Mouse (Mus musculus) CH12.LX (cell line): ENCODE measurements at regions not wholly inside any gene's neighbourhood (a gene's known extent, or its start where the extent isn't known, plus 50 kb on each side); places are given as distances from the start of the nearest gene placed in this dataset.

Experiments used
- DNase-seq: peaks from one replicate; pipeline ENCODE4 v3.0.0-alpha.2; 2013; ENCODE audit errors: extremely low read depth
- H3K27ac ChIP-seq: 2 replicates; pipeline ENCODE4 v1.5.1; 2012; ENCODE audit warnings: low read depth, mild to moderate bottlenecking, control low read depth, moderate library complexity; ENCODE audit not compliant: insufficient read depth
- H3K27me3 ChIP-seq: replicated peaks from 2 replicates; pipeline ENCODE3; 2012; ENCODE audit warnings: inconsistent platforms
- H3K36me3 ChIP-seq, 2 experiments: replicated peaks in 1 of 2; 2 replicates each; pipeline versions ENCODE3 to v1.6.1; 2012; ENCODE audit warnings: inconsistent platforms in 1 of 2, low read length in 1 of 2, mild to moderate bottlenecking in 1 of 2, mixed read lengths in 1 of 2, moderate library complexity in 1 of 2; ENCODE audit not compliant: control insufficient read depth in 1 of 2, insufficient read depth in 1 of 2
- H3K4me1 ChIP-seq, 2 experiments: 2 replicates each; pipeline ENCODE4 v1.6.1; 2012; ENCODE audit warnings: inconsistent platforms in 1 of 2, moderate library complexity in 1 of 2; ENCODE audit not compliant: insufficient read depth in 2 of 2, control insufficient read depth in 1 of 2
- H3K4me2 ChIP-seq: 2 replicates; pipeline ENCODE4 v1.6.1; 2012; ENCODE audit warnings: low read depth, mild to moderate bottlenecking, control low read depth; ENCODE audit not compliant: poor library complexity, insufficient read depth, severe bottlenecking
- H3K4me3 ChIP-seq, 3 experiments: fragments of 150-350 bp in 1 of 3; sonication (generic) in 1 of 3; replicated peaks in 1 of 3; 2 replicates each; pipeline versions ENCODE3 to v1.5.1; 2011 to 2012; ENCODE audit warnings: low read depth in 2 of 3, low read length in 2 of 3, mild to moderate bottlenecking in 2 of 3, moderate library complexity in 2 of 3, control low read depth in 1 of 3, improper control_type of control experiment in 1 of 3, inconsistent platforms in 1 of 3, mixed read lengths in 1 of 3; ENCODE audit not compliant: poor library complexity in 1 of 3
- H3K79me2 ChIP-seq: replicated peaks from 2 replicates; pipeline ENCODE4 v1.6.1; 2012; ENCODE audit warnings: mild to moderate bottlenecking, moderate library complexity; ENCODE audit not compliant: control insufficient read depth, poor library complexity, insufficient read depth, severe bottlenecking; ENCODE audit errors: extremely low read depth
- H3K9ac ChIP-seq: 2 replicates; pipeline ENCODE4 v1.6.1; 2012; ENCODE audit warnings: low read depth, mild to moderate bottlenecking, control low read depth, moderate library complexity; ENCODE audit not compliant: insufficient read depth
- H3K9me3 ChIP-seq: replicated peaks from 2 replicates; pipeline ENCODE3; 2012; ENCODE audit warnings: low read length, inconsistent platforms, mixed read lengths
- CTCF ChIP-seq, 2 experiments: IDR thresholded peaks in 1 of 2; conservative IDR thresholded peaks in 1 of 2; 2 replicates each; pipeline ENCODE4 v1.5.1; 2011 to 2012; ENCODE audit warnings: low read depth in 2 of 2, low read length in 2 of 2, improper control_type of control experiment in 1 of 2, inconsistent platforms in 1 of 2, mild to moderate bottlenecking in 1 of 2, moderate library complexity in 1 of 2
- ETS1 ChIP-seq: conservative IDR thresholded peaks from 2 replicates; pipeline ENCODE4 v1.6.1; 2012; ENCODE audit warnings: low read depth, mild to moderate bottlenecking, inconsistent platforms, low read length, improper control_type of control experiment, moderate library complexity
- GABPA ChIP-seq: IDR thresholded peaks from 2 replicates; pipeline ENCODE4 v1.6.1; 2012; ENCODE audit warnings: low read depth, low read length, improper control_type of control experiment, inconsistent platforms; ENCODE audit not compliant: insufficient replicate concordance
- KAT2A ChIP-seq: IDR thresholded peaks from 2 replicates; pipeline ENCODE4 v1.6.1; 2012; ENCODE audit warnings: low read length, improper control_type of control experiment, inconsistent platforms; ENCODE audit not compliant: insufficient replicate concordance
- MAX ChIP-seq: IDR thresholded peaks from 2 replicates; pipeline ENCODE4 v1.6.1; 2011; ENCODE audit warnings: low read length, improper control_type of control experiment
- MAZ ChIP-seq: IDR thresholded peaks from 2 replicates; pipeline ENCODE4 v1.6.1; 2012; ENCODE audit warnings: low read depth, mild to moderate bottlenecking, inconsistent platforms, low read length, improper control_type of control experiment, moderate library complexity
- MYC ChIP-seq: IDR thresholded peaks from 2 replicates; pipeline ENCODE4 v1.6.1; 2011; ENCODE audit warnings: low read depth, mild to moderate bottlenecking, improper control_type of control experiment, low read length
- NELFE ChIP-seq: IDR thresholded peaks from 2 replicates; pipeline ENCODE4 v1.6.1; 2011; ENCODE audit warnings: low read depth, low read length, improper control_type of control experiment
- POLR2A ChIP-seq: IDR thresholded peaks from 2 replicates; pipeline ENCODE4 v1.6.1; 2011; ENCODE audit warnings: low read depth, mild to moderate bottlenecking, improper control_type of control experiment, low read length
- RAD21 ChIP-seq: IDR thresholded peaks from 2 replicates; pipeline ENCODE4 v1.6.1; 2011; ENCODE audit warnings: low read depth, mild to moderate bottlenecking, low read length, improper control_type of control experiment, moderate library complexity
- USF1 ChIP-seq: IDR thresholded peaks from 2 replicates; pipeline ENCODE4 v1.6.1; 2014; ENCODE audit warnings: low read depth, mild to moderate bottlenecking, inconsistent platforms, low read length, improper control_type of control experiment
- USF2 ChIP-seq: conservative IDR thresholded peaks from 2 replicates; pipeline ENCODE4 v1.6.1; 2011; ENCODE audit warnings: low read depth, low read length, improper control_type of control experiment
- ZC3H11A ChIP-seq: IDR thresholded peaks from 2 replicates; pipeline ENCODE4 v1.6.1; 2012; ENCODE audit warnings: low read depth, mild to moderate bottlenecking, inconsistent platforms, low read length, improper control_type of control experiment
- ZKSCAN1 ChIP-seq: IDR thresholded peaks from 2 replicates; pipeline ENCODE4 v1.6.1; 2012; ENCODE audit warnings: low read depth, inconsistent platforms, low read length, improper control_type of control experiment, borderline replicate concordance
- ZNF384 ChIP-seq: IDR thresholded peaks from 2 replicates; pipeline ENCODE4 v1.6.1; 2012; ENCODE audit warnings: low read depth, low read length, improper control_type of control experiment, inconsistent platforms
- dilution Hi-C: fragments of 300-500 bp; cut with MboI; formaldehyde crosslinking; loops from 2 replicates; pipeline ENCODE4 v1.14.3; 2020; ENCODE audit warnings: low sequenced_read_pairs; ENCODE audit not compliant: extremely low pct_unique_long_range_greater_than_20kb, extremely low pct_ligation_motif_present
- in situ Hi-C: fragments of 300-500 bp; cut with MboI; formaldehyde crosslinking; loops from 3 replicates; pipeline ENCODE4 v1.14.3; 2019; ENCODE audit warnings: low sequenced_read_pairs, low pct_ligation_motif_present, low pct_unique_long_range_greater_than_20kb, mixed read lengths

GRCm38 (mm10) chr10:119024425-119024824 is 154.4 kb upstream of the Dyrk2 start:
- Histone ChIP-seq H3K9me3 (no peaks in the 10 kb centered on the region), H3K4me3 (no peak overlapping the region), H3K27ac (no peak overlapping the region), H3K4me1 (peaks cover 0 to 38% of the 10 kb centered on the region in 2 experiments; a peak in 2 of 4 replicates), H3K36me3 (no peaks in the 10 kb centered on the region), H3K9ac (no peak overlapping the region), H3K4me2 (no peak overlapping the region), H3K79me2 (no peaks in the 10 kb centered on the region), H3K27me3 (no peaks in the 10 kb centered on the region)
- in situ Hi-C loops, result no loop called here
- no peak for DNase-seq
- dilution Hi-C loops, result no loop called here
- TF ChIP-seq USF2 (no peak), USF1 (no peak), ETS1 (no peak), GABPA (no peak), CTCF (conservative IDR thresholded peaks at IDR 0.05 in 1 of 2, IDR thresholded peaks at IDR 0.05 in 1 of 2; ENCODE audit: low read depth in 2 of 2, low read length in 2 of 2) (no peak)

DNA sequence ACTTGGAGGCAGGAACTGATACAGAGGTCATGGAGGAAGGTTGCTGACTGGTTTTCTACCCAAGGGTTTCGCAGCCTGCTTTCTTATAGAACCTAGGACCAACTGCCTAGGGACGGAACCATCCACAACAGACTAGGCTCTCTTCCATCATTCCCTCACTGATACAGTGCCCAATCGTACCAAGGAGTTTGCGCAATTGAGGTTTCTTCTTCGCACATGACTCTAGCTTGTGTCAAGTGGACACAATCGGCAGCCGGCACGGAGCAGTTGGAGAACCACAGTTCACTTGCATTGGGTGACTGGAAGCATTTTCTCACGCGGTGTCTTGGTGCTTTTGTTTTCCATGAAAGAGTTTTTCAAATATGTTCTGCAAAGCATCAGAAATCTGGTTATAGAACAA is 149.1 kb upstream of the Dyrk2 start:
- TF ChIP-seq MAZ (no peak), POLR2A (no peak)
- no peaks in the 10 kb centered on the region for H3K27me3 ChIP-seq
- no peaks in the 10 kb centered on the region for H3K36me3 ChIP-seq
- no peaks in the 10 kb centered on the region for H3K9me3 ChIP-seq
- H3K4me3 ChIP-seq, result no peak overlapping the region
- dilution Hi-C loops (no loop called here), in situ Hi-C loops (no loop called here)
- H3K79me2 ChIP-seq, result no peaks in the 10 kb centered on the region
- H3K27ac ChIP-seq, result no peak overlapping the region
- H3K9ac ChIP-seq, result no peak overlapping the region
- H3K4me1 ChIP-seq, result no peaks in the 10 kb centered on the region
- no peak for DNase-seq
- H3K4me2 ChIP-seq, result no peak overlapping the region

DNA sequence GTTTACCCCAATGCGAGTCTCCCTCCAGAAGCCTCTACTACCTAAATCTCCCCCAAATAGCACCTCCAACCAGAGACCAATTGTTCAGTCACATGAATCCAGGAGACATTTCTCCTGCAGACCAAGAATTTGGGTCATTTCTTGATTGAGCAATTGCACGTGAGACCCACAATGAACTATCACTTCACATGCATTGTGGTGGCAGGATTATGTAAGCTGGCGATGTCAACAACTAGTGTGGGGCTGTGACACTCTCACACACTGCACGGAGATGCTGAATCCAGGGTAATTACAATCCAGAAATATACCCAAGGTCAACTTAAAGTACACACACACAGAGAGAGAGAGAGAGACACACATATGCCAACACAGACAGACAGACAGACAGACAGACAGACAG is 148.5 kb upstream of the Dyrk2 start:
- Histone ChIP-seq H3K4me1 (no peaks in the 10 kb centered on the region), H3K4me3 (no peak overlapping the region), H3K9ac (no peak overlapping the region), H3K27ac (no peak overlapping the region), H3K4me2 (no peak overlapping the region), H3K36me3 (no peaks in the 10 kb centered on the region), H3K79me2 (no peaks in the 10 kb centered on the region), H3K9me3 (no peaks in the 10 kb centered on the region), H3K27me3 (no peaks in the 10 kb centered on the region)
- no peak for DNase-seq
- dilution Hi-C loops (no loop called here), in situ Hi-C loops (no loop called here)
- TF ChIP-seq GABPA (no peak), NELFE (no peak)

DNA sequence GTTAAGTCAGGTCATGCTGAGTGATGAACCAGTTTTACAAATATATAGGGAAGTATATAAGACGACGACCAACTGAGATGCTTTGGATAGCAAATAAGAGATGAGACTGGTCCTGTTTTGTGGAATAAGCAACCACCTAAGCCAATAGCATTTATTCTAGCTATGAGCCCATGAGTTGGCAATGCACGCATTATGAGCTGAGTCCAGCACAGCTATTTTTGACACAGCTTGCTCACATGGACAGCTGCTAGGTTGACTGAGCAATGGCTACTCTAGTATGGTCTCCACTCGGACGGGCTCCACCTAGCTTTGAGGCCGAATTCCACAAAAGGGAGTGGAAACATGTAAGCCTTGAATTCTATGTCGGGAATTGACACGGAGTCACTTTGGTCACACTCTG is 146.1 kb upstream of the Dyrk2 start:
- no peak for DNase-seq
- in situ Hi-C loops, result no loop called here
- no peak overlapping the region for H3K4me3 ChIP-seq
- H3K27me3 ChIP-seq, result no peaks in the 10 kb centered on the region
- TF ChIP-seq ZNF384, result no peak
- no peak for TF ChIP-seq RAD21
- no peak for TF ChIP-seq KAT2A
- TF ChIP-seq MAX, result no peak
- TF ChIP-seq ZKSCAN1, result no peak
- no peak for TF ChIP-seq ETS1
- no peak for TF ChIP-seq ZC3H11A
- no peak for TF ChIP-seq MYC
- TF ChIP-seq USF1, result no peak
- dilution Hi-C loops, result no loop called here
- no peak overlapping the region for H3K27ac ChIP-seq
- H3K36me3 ChIP-seq, result no peaks in the 10 kb centered on the region
- H3K9ac ChIP-seq, result no peak overlapping the region
- H3K9me3 ChIP-seq, result no peaks in the 10 kb centered on the region
- no peak overlapping the region for H3K4me2 ChIP-seq
- no peaks in the 10 kb centered on the region for H3K79me2 ChIP-seq
- H3K4me1 ChIP-seq, result no peaks in the 10 kb centered on the region
